Mouse (Mus musculus): ENCODE measurements around the gene Stk25.

The Stk25 gene

DNA sequence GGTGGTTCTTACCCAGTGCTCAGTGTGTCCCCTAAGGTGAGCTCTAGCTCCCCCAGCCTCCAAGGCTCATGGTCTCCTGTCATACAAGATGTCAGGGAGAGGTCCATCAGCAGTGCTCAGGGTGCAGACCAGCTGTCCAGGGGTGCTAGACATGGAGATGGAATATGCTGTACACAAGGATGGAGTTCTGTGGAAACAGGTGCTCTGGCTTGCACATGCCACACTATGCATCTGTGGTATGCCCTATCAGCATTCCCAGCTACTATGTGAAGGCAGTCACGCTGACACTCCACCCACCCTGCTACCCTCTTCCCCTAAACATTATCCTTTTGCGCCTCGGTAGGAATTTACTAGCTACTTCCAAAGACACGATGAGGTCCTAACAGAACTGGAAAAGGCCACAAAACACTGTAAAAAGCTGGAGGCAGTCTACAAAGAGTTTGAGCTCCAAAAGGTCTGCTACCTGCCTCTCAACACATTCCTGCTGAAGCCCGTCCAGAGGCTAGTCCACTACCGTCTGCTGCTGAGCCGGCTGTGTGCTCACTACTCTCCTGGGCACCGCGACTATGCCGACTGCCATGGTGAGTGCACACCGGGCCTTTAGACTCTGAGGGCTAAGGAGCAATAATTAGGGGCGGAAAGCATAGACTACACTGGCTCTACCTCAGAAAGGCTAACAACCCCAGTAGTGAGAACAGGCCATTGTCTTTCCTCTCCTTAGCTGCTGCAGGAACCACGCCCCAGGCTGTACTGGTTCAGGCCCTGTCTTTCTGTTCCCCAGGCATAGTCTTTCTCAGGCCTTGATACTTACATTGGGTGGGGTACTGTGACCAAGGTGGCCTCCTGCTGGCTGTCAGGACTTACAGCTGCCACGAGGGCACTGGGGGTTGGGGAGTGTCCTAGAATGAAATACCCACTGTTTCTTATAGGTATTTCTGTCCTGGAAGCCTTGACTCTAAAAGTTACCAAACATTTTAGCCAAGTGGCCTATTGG, 51.1 kb downstream of the Stk25 start:
- no peak for DNase-seq

DNA sequence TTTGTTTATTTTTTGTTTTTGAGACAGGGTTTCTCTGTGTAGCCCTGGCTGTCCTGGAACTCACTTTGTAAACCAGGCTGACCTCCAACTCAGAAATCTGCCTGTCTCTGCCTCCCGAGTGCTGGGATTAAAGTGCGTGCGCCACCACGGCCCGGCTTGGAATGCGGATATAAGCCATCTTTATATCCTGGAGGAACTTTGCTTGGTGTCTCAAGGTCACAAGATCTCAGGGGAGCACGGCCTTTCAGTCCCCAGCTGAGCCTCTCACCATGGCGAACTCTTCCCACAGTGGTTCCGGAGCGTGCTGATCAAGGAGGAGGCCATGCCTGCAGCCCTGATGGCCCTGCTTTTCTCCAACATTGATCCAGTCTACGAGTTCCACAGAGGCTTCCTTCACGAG, 54.5 kb downstream of the Stk25 start:
- DNase-seq = no peak

DNA sequence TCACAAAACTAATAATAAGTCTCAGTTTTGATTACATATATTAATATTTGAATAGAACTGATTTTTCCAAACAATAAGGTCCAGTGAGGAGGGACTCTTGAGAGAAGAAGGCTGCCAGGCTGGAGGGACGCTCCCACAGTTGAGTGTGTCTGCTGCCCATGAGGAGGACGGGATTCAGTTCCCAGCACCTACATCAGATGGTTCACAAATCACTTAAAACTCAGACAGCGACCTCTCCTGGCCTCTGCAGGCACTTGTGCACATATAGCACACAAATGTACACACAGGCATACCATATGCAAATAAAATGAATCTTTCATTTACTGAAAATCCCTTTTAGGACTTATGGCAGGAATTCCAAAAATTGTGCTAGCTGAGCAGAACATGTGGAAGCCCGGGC, 55.5 kb downstream of the Stk25 start:
- no peak for DNase-seq

- DNase-seq = no peak
These were observed 62.5 kb downstream of the Stk25 start for GRCm38 (mm10) chr1:93595916-93596315.

DNA sequence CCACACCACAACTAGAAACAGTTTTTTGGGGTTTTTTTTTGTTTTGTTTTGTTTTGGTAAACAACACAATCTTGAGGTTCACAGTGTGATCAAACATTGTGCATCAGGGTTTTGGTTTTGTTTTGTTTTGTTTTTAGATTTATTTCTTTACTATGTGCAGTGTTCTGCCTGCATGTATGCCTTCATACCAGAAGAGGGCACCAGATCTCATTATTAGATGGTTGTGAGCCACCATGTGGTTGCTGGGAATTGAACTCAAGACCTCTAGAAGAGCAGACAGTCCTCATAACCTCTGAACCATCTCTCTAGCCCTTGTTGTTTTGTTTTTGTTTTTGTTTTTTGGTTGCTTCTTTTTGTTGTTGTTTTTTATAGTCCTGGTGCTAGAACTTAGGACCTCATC, 64.5 kb downstream of the Stk25 start:
- no peak for DNase-seq

DNA sequence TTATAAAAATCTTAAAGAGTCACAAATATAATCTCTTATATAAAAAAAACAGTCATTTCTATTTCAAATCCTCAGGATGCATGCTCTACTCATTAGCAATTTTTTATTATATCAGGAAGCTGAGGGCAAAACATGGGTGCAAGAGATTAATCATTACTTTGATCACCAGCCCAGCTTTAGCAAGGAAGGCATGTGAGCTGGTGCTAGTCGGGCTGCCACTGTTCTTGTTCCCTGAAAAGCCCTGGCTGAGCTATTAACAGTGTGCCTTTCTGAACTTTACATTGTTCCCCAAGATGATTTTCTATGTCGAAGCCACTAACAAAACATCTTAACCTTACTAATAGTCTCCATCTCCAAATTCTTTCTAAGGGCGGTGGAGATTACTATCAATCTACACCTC, 70.1 kb downstream of the Stk25 start:
- no peak for DNase-seq

DNA sequence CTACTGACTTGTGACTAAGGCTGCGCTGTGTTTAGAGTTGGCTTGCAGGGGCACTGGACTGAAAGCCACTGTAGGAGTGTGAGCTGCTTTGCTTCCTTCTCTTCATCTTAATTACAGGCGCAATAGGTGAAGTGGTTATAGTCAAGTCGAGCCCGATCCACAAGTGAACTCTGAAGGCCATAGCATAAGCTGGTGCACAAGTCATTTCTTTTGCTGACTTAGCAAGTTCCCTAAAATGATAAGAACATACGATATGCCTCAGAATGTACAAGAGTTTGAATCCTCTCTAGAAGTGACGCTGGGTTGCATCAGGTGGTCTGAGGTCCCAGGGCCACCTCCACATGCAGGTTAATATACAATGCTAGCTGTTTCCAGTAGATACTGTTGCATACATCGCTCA, 76.9 kb downstream of the Stk25 start:
- no peak for DNase-seq

DNA sequence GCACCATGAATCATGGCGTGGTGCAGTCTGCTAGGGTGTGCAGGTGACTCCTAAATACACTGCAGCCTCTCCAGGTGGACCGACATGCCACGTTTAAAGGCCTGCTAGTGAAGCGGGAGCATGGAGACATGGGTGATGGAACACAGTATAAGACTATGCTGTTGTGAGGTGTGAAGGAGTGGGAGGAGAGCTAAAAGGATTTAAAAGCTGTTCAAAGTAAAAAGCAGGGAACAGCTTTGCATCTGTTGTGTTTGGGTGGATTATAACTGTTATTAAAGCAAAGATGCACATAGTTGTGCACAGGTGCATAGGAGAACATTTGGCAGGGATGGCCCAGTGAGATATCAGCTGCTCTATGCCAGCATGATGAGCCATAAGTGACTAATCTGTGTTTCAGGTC, 80.6 kb downstream of the Stk25 start:
- DNase-seq = peak; percentile 52

GRCm38 (mm10) chr1:93577066-93577465, 81.4 kb downstream of the Stk25 start:
- no peak for DNase-seq

All from right cerebral cortex, postnatal 25 days (tissue).